Mouse (Mus musculus) liver, embryonic 15.5 days (tissue): ENCODE measurements around the gene Zfp13. TPM values are rescaled to one million over a fixed set of nuclear protein-coding genes. Genes with fewer than 3 reads are reported as not detected.

ENCODE experiments used
- ATAC-seq: fragments of 200-750 bp; cut with Nextera tagmentation; 2 replicates; pipeline ENCODE4 v1.8.0; 2017; ENCODE audit warnings: moderate number of reproducible peaks, mild to moderate bottlenecking, moderate library complexity; ENCODE audit not compliant: insufficient read depth
- H3K27ac ChIP-seq: fragments of 300-500 bp; sonication (generic); replicated peaks from 2 replicates; pipeline ENCODE4 v1.5.1; 2015; ENCODE audit warnings: mild to moderate bottlenecking, inconsistent platforms
- H3K27me3 ChIP-seq: fragments of 300-500 bp; sonication (generic); 2 replicates; pipeline ENCODE4 v1.6.1; 2015; ENCODE audit warnings: mild to moderate bottlenecking, inconsistent platforms
- H3K36me3 ChIP-seq: fragments of 300-500 bp; sonication (generic); replicated peaks from 2 replicates; pipeline ENCODE4 v1.6.1; 2015; ENCODE audit warnings: moderate library complexity, mild to moderate bottlenecking, inconsistent platforms
- H3K4me1 ChIP-seq: fragments of 300-500 bp; sonication (generic); replicated peaks from 2 replicates; pipeline ENCODE4 v1.6.1; 2015; ENCODE audit warnings: inconsistent platforms
- H3K4me2 ChIP-seq: fragments of 300-500 bp; sonication (generic); 2 replicates; pipeline ENCODE4 v1.6.1; 2015; ENCODE audit warnings: moderate library complexity, mild to moderate bottlenecking, inconsistent platforms
- H3K4me3 ChIP-seq: fragments of 300-500 bp; sonication (generic); replicated peaks from 2 replicates; pipeline ENCODE4 v1.5.1; 2015; ENCODE audit warnings: mild to moderate bottlenecking, inconsistent platforms
- H3K9ac ChIP-seq: fragments of 300-500 bp; sonication (generic); 2 replicates; pipeline ENCODE4 v1.6.1; 2015; ENCODE audit warnings: moderate library complexity, mild to moderate bottlenecking, inconsistent platforms
- H3K9me3 ChIP-seq: fragments of 300-500 bp; sonication (generic); replicated peaks from 2 replicates; pipeline ENCODE4 v1.6.1; 2016; ENCODE audit warnings: inconsistent platforms
- WGBS: fragments of 180-500 bp; shearing (Covaris S2); methylation state at CpG from one replicate; pipeline ENCODE4 v1.1.7; 2015; ENCODE audit warnings: mixed read lengths; ENCODE audit not compliant: insufficient replicate concordance; 5-methylcytosine and 5-hydroxymethylcytosine counted together
- polyA plus RNA-seq: library from polyadenylated mRNA; unstranded; fragments of >200 nt; fragmentation: Nextera tagmentation; extraction: Ambion mirVana; gene quantifications from 2 replicates; pipeline ENCODE4 v1.2.1, GENCODE M21; 2015

Zfp13 gene
- 1.3 and 1.8 TPM in 2 replicates for polyA plus RNA-seq

GRCm38 (mm10) chr17:23598582-23599552, at the start of gene Zfp13:
Zfp13 (minus strand) TSS chr17:23599487.
- H3K27me3 ChIP-seq, result no peaks in the 10 kb centered on the region
- peak within 1 kb of the TSS; percentile 73 for H3K27ac ChIP-seq
- WGBS, result 3% methylated on average over 30 of the region's 31 CpGs

DNA sequence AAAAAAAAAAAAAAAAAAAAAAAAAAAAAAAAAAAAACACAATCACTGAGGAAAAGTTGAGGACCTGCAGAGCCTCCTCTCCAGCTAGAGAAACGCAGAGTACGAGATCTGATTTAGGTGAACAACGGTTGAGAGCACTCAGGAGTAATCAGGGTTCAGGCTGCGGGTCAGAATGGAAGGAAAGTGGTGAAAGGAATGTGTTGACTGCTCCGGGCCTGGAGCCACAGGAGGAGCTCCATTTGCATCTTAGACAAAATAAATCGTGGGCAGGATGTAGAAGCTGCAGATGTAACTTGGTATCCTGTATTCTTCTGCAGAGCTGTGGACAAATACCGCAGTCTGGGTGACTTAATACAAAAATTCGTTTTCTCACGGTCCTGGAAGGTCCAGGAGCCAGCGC, 46.6 kb upstream of the Zfp13 start:
- Histone ChIP-seq H3K9me3 (no peaks in the 10 kb centered on the region), H3K4me2 (no peak overlapping the region), H3K27ac (no peak overlapping the region), H3K27me3 (peaks cover 46% of the 10 kb centered on the region), H3K4me1 (peaks cover 6% of the 10 kb centered on the region; the same call in 1 of the 2 replicates), H3K36me3 (no peaks in the 10 kb centered on the region), H3K4me3 (no peak overlapping the region), H3K9ac (no peak overlapping the region)
- no peak for ATAC-seq
- WGBS, result 45% methylated on average over 10 of the region's 10 CpGs

More at GRCm38 (mm10) chr17:23598582-23599552, at the start of gene Zfp13:
- Histone ChIP-seq H3K36me3 (no peaks in the 10 kb centered on the region), H3K4me3 (peak within 1 kb of the TSS; percentile 56), H3K9me3 (no peaks in the 10 kb centered on the region), H3K4me1 (peaks cover 18% of the 10 kb centered on the region), H3K9ac (peak within 1 kb of the TSS; percentile 55), H3K4me2 (peak within 1 kb of the TSS; percentile 79)
- peak; percentile 89 for ATAC-seq

GRCm38 (mm10) chr17:23644613-23645495, 45.6 kb upstream of the Zfp13 start, which contains the start of gene Mmp25:
Mmp25 (minus strand) TSS chr17:23645277.
- WGBS, result 2% methylated on average over 58 of the region's 58 CpGs
- H3K36me3 ChIP-seq, result no peaks in the 10 kb centered on the region
- H3K4me3 ChIP-seq, result peak within 1 kb of the TSS; percentile 41
- H3K9ac ChIP-seq, result no peak within 1 kb of the TSS
- ATAC-seq, result no peak
- no peak within 1 kb of the TSS for H3K27ac ChIP-seq
- no peaks in the 10 kb centered on the region for H3K9me3 ChIP-seq
- H3K4me1 ChIP-seq, result peaks cover 6% of the 10 kb centered on the region; the same call in 1 of the 2 replicates
- H3K4me2 ChIP-seq, result peak within 1 kb of the TSS; percentile 55
- peaks cover 46% of the 10 kb centered on the region for H3K27me3 ChIP-seq

DNA sequence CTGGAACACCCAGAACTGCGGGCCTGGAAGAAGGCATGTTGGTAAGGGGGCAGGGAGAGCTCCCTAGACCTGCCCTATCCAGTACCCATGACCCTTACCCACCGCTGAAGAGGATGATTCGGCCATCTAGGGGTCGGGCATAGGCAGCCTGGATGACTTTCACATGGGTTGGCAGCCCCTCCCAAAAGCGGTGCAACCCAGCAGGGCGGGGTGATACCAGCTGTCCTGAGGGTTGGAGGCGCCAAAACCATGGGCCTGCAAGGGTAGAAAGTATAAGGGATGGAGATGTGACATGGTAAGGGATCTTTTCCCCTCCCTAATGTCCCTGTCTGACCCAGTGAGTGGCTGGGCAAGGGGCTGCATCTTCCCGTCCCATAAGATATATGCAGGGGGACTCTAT, 32.0 kb upstream of the Zfp13 start:
- Histone ChIP-seq H3K4me2 (no peak overlapping the region), H3K4me3 (no peak overlapping the region), H3K9me3 (no peaks in the 10 kb centered on the region), H3K4me1 (0 out of 2 replicates have a peak, but pooled peaks cover 5% of the 10 kb centered on the region), H3K36me3 (no peaks in the 10 kb centered on the region), H3K9ac (no peak overlapping the region), H3K27ac (no peak overlapping the region), H3K27me3 (0 out of 2 replicates have a peak, but pooled peaks cover 5% of the 10 kb centered on the region)
- no peak for ATAC-seq
- WGBS, result 63% methylated on average over 8 of the region's 8 CpGs

DNA sequence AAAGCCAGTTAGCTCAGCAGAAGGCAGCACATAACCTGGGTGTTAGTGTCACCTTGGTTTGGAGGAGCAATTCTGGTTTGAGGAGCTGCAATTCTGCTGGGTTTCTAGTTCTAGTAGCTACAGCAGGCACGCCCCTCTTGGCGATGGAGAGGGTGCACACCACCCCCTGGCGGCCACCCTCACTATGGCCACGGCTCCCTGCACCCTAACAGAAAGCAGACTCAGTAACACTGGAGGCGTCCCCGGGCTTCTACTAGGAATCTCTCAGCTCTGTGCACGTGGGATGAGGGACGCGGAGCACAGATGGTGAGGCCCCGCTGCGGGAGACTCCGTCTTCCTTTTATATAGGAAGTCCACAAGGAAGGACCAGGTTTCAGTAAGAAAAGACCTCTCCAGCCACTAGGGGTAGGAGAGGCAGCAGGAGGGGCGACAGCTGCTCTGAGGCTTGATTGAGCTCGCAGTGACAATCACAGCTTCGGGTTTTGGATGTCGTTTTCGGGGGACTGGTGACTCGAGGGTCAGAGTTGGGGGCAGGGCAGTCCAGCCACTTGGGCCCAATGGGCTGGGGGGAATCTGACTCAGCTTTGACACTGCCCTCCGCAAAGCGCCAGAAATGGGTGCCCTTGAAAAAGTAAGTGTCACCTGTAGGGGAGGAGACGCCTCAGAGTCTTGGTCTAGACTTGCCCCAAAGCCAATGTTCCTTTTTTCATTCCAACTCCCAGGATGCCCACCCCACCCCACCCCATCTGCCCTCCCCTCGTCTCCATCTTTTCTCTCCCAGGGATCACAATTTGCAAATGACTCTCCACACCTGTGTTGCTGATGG, 31.1 kb upstream of the Zfp13 start:
- H3K4me1 ChIP-seq, result 0 out of 2 replicates have a peak, but pooled peaks cover 5% of the 10 kb centered on the region
- H3K9ac ChIP-seq, result no peak overlapping the region
- H3K4me2 ChIP-seq, result peak overlapping the region; percentile 36; the same call in 1 of the 2 replicates
- no peak for ATAC-seq
- 11% methylated on average over 22 of the region's 22 CpGs for WGBS
- H3K4me3 ChIP-seq, result no peak overlapping the region
- no peaks in the 10 kb centered on the region for H3K36me3 ChIP-seq
- no peak overlapping the region for H3K27ac ChIP-seq
- H3K9me3 ChIP-seq, result no peaks in the 10 kb centered on the region
- H3K27me3 ChIP-seq, result no peaks in the 10 kb centered on the region

DNA sequence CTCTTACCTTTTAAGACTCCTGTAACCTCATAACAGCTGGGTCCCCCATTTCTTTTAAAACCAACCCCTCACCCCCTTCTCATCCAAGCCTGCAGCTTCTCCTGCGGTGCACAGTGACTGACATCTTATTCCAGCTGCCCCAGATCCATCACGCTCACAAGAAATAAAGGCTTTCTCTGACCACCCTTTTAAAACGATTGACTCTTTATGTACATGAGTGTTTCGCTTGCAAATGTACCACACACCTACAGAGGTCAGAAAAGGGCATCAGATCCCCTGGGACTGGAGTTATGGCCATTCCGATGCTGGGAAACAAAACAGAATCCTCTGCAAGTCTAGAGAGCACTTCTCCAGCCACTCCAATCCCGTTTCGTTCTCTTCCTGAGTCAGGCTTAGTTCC, 28.5 kb upstream of the Zfp13 start:
- Histone ChIP-seq H3K9me3 (no peaks in the 10 kb centered on the region), H3K9ac (no peak overlapping the region), H3K27ac (no peak overlapping the region), H3K36me3 (no peaks in the 10 kb centered on the region), H3K4me3 (no peak overlapping the region), H3K27me3 (no peaks in the 10 kb centered on the region), H3K4me2 (no peak overlapping the region), H3K4me1 (0 out of 2 replicates have a peak, but pooled peaks cover 5% of the 10 kb centered on the region)
- no peak for ATAC-seq
- WGBS, result 35% methylated on average over 7 of the region's 7 CpGs

GRCm38 (mm10) chr17:23620351-23620750, 21.1 kb upstream of the Zfp13 start:
- no peak overlapping the region for H3K4me3 ChIP-seq
- H3K27me3 ChIP-seq, result peaks cover 15% of the 10 kb centered on the region; the same call in 1 of the 2 replicates
- ATAC-seq, result no peak
- no peaks in the 10 kb centered on the region for H3K4me1 ChIP-seq
- no peak overlapping the region for H3K27ac ChIP-seq
- H3K9ac ChIP-seq, result no peak overlapping the region
- H3K4me2 ChIP-seq, result no peak overlapping the region
- H3K36me3 ChIP-seq, result no peaks in the 10 kb centered on the region
- 52% methylated on average over 7 of the region's 7 CpGs for WGBS
- no peaks in the 10 kb centered on the region for H3K9me3 ChIP-seq

DNA sequence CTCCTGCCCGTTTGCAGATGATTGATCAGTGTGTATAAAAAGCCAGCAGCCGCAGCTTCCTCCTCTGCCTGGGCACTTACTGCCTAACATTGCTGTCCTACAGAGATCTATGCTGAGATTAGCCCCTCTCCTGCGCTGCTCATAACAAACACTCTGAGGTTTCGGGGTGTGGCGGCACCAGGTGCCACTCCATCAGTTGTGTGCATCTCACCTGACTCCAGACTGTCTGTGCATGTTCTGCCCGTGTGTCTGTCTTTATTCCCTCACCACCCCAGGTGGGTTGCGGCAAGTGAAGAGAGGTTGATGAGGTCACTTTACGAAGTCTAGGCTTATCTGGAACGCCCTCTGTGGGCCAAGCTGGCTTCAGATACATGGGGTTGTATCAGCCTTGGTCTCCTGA, 17.8 kb upstream of the Zfp13 start:
- WGBS, result 13% methylated on average over 9 of the region's 9 CpGs
- no peak overlapping the region for H3K4me3 ChIP-seq
- ATAC-seq, result no peak

DNA sequence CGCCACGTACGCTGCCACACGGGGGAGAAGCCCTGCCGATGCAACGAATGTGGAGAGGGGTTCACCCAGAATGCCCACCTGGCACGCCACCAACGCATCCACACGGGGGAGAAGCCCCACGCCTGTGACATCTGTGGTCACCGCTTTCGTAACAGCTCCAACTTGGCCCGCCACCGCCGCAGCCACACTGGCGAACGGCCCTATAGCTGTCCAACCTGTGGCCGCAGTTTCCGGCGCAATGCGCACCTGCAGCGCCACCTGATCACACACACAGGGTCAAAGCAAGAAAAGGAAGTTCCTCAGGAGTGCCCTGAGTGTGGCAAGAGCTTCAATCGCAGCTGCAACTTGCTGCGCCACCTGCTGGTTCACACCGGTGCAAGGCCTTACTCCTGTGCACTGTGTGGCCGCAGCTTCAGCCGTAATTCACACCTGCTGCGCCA, 11.1 kb upstream of the Zfp13 start:
- Histone ChIP-seq H3K4me2 (no peak overlapping the region), H3K36me3 (no peaks in the 10 kb centered on the region), H3K4me3 (no peak overlapping the region), H3K9ac (no peak overlapping the region), H3K9me3 (no peaks in the 10 kb centered on the region), H3K27me3 (no peaks in the 10 kb centered on the region; the same call in 1 of the 2 replicates), H3K27ac (no peak overlapping the region), H3K4me1 (no peaks in the 10 kb centered on the region)
- ATAC-seq, result no peak
- 64% methylated on average over 28 of the region's 28 CpGs for WGBS

More for the DNA sequence above, 17.8 kb upstream of the Zfp13 start:
- Histone ChIP-seq H3K27ac (no peak overlapping the region), H3K27me3 (peaks cover 15% of the 10 kb centered on the region; the same call in 1 of the 2 replicates), H3K36me3 (no peaks in the 10 kb centered on the region), H3K4me1 (no peaks in the 10 kb centered on the region), H3K4me2 (no peak overlapping the region), H3K9ac (no peak overlapping the region), H3K9me3 (no peaks in the 10 kb centered on the region)

- Histone ChIP-seq H3K4me1 (no peaks in the 10 kb centered on the region), H3K9ac (no peak overlapping the region), H3K4me2 (no peak overlapping the region), H3K27me3 (no peaks in the 10 kb centered on the region; the same call in 1 of the 2 replicates), H3K36me3 (no peaks in the 10 kb centered on the region), H3K9me3 (no peaks in the 10 kb centered on the region), H3K4me3 (no peak overlapping the region), H3K27ac (no peak overlapping the region)
- WGBS, result 88% methylated on average over 24 of the region's 24 CpGs
- ATAC-seq, result no peak
Observed at GRCm38 (mm10) chr17:23609612-23610011, 10.3 kb upstream of the Zfp13 start.
